Mouse (Mus musculus) small intestine, adult 2 months (tissue): Measurements from ENCODE around the gene Zfand5.

Source experiments
- CTCF ChIP-seq: fragments of 200-500 bp; IDR thresholded peaks from 2 replicates; pipeline ENCODE4 v1.5.1; 2012; ENCODE audit warnings: low read depth, mild to moderate bottlenecking, control low read depth, inconsistent platforms, low read length, moderate library complexity, mixed read lengths; ENCODE audit not compliant: insufficient replicate concordance, insufficient read length; ENCODE audit errors: extremely low read depth
- POLR2A ChIP-seq: fragments of 200-500 bp; IDR thresholded peaks from 2 replicates; pipeline ENCODE4 v1.6.1; 2012; ENCODE audit warnings: low read depth, mild to moderate bottlenecking, control low read depth, inconsistent platforms, low read length, moderate library complexity

GRCm38 (mm10) chr19:21259453-21259852 is 12.6 kb upstream of the Zfand5 start:
- TF ChIP-seq CTCF = no peak
- TF ChIP-seq POLR2A = no peak
